8 mouse cellular contexts compared by ENCODE assay signal in genomic region chr5:53590179-53590765, GRCm38 (mm10).
DNase-seq lines count a peak whose midpoint lies in the region; ATAC-seq and TF ChIP-seq lines count a peak whose summit lies in the region.

No protein-coding gene starts in this region.

- TF ChIP-seq EP300 in CH12.LX (IDR thresholded peaks at IDR 0.05; ENCODE audit: low read length), result no peak

- peak overlapping the region; percentile 18 for H3K4me2 ChIP-seq in CH12.LX (ENCODE audit: insufficient read depth, low read depth, poor library complexity, severe bottlenecking)
- peak overlapping the region; percentile 94 for H3K4me2 ChIP-seq in forebrain, embryonic 11.5 days (ENCODE audit: low read depth, low read length, severe bottlenecking)
- H3K4me2 ChIP-seq in heart, embryonic 16.5 days (ENCODE audit: low read depth, low read length), result peak overlapping the region; percentile 91
- peak overlapping the region; percentile 97 for H3K4me2 ChIP-seq in liver, embryonic 15.5 days
- H3K4me2 ChIP-seq in neural tube, embryonic 12.5 days (replicated peaks), result peak overlapping the region; percentile 88

- in situ Hi-C loops in CH12.LX (cut with MboI; ENCODE audit: low pct_ligation_motif_present, low pct_unique_long_range_greater_than_20kb, low sequenced_read_pairs), result loop anchor here (5.0 to 10.0 kb wide), 4 partner anchors 43 to 233 kb away; no protein-coding TSS in a partner anchor

- no peak for TF ChIP-seq RAD21 in CH12.LX (IDR thresholded peaks at IDR 0.05; ENCODE audit: low read depth, low read length)

- H3K4me3 ChIP-seq in CH12.LX (replicated peaks in 1 of 3; ENCODE audit: low read depth in 2 of 3, low read length in 2 of 3, poor library complexity in 1 of 3), result peak overlapping the region; percentile 86 to 93 (median 87)
- peak overlapping the region; percentile 91 for H3K4me3 ChIP-seq in forebrain, embryonic 11.5 days (ENCODE audit: low read depth, low read length)
- H3K4me3 ChIP-seq in heart, embryonic 16.5 days (ENCODE audit: low read length), result peak overlapping the region; percentile 90
- peak overlapping the region; percentile 75 for H3K4me3 ChIP-seq in liver, embryonic 15.5 days (replicated peaks)
- peak overlapping the region; percentile 89 for H3K4me3 ChIP-seq in neural tube, embryonic 12.5 days

- WGBS in forebrain, embryonic 11.5 days, result under 1% methylated on average over 59 of the region's 59 CpGs
- WGBS in heart, embryonic 16.5 days, result under 1% methylated on average over 50 of the region's 59 CpGs
- under 1% methylated on average over 59 of the region's 59 CpGs for WGBS in liver, embryonic 15.5 days (ENCODE audit: insufficient replicate concordance)
- WGBS in neural tube, embryonic 12.5 days, result under 1% methylated on average over 59 of the region's 59 CpGs

- H3K9me3 ChIP-seq in CH12.LX (replicated peaks; ENCODE audit: low read length), result no peaks in the 10 kb centered on the region
- no peaks in the 10 kb centered on the region for H3K9me3 ChIP-seq in forebrain, embryonic 11.5 days (ENCODE audit: control insufficient read depth, low read length)
- no peaks in the 10 kb centered on the region for H3K9me3 ChIP-seq in heart, embryonic 16.5 days (replicated peaks; ENCODE audit: control insufficient read depth, low read length)
- H3K9me3 ChIP-seq in liver, embryonic 15.5 days (replicated peaks), result no peaks in the 10 kb centered on the region
- no peaks in the 10 kb centered on the region for H3K9me3 ChIP-seq in neural tube, embryonic 12.5 days

- peak overlapping the region; percentile 95 for H3K9ac ChIP-seq in CH12.LX (ENCODE audit: insufficient read depth, low read depth)
- peak overlapping the region; percentile 97 for H3K9ac ChIP-seq in forebrain, embryonic 11.5 days (ENCODE audit: low read length)
- peak overlapping the region; percentile 97 for H3K9ac ChIP-seq in heart, embryonic 16.5 days (ENCODE audit: low read length)
- peak overlapping the region; percentile 72 for H3K9ac ChIP-seq in liver, embryonic 15.5 days
- peak overlapping the region; percentile 97 for H3K9ac ChIP-seq in neural tube, embryonic 12.5 days

- TF ChIP-seq POLR2A in CH12.LX (IDR thresholded peaks at IDR 0.05; ENCODE audit: low read depth, low read length), result peak; percentile 58

- ATAC-seq in forebrain, embryonic 11.5 days (replicated peaks; ENCODE audit: low FRiP score), result peak; percentile 85
- peak; percentile 84 for ATAC-seq in heart, embryonic 16.5 days (replicated peaks; ENCODE audit: extremely low read depth, insufficient read depth, low FRiP score)
- peak; percentile 77 for ATAC-seq in liver, embryonic 15.5 days (ENCODE audit: insufficient read depth)
- ATAC-seq in neural tube, embryonic 12.5 days (ENCODE audit: low FRiP score, low read depth), result peak; percentile 92

- peaks cover 4 to 37% of the 10 kb centered on the region in 2 experiments; a peak in 3 of 4 replicates for H3K4me1 ChIP-seq in CH12.LX (ENCODE audit: control insufficient read depth in 1 of 2, insufficient read depth in 2 of 2)
- H3K4me1 ChIP-seq in forebrain, embryonic 11.5 days (replicated peaks; ENCODE audit: control insufficient read depth, insufficient read depth, low read length), result peaks cover 5% of the 10 kb centered on the region; the same call in 1 of the 2 replicates
- H3K4me1 ChIP-seq in heart, embryonic 16.5 days (ENCODE audit: control insufficient read depth, insufficient read depth, low read length), result peaks cover 20% of the 10 kb centered on the region
- H3K4me1 ChIP-seq in liver, embryonic 15.5 days (replicated peaks), result peaks cover 36% of the 10 kb centered on the region
- H3K4me1 ChIP-seq in neural tube, embryonic 12.5 days, result peaks cover 22% of the 10 kb centered on the region

- dilution Hi-C loops in CH12.LX (cut with MboI; ENCODE audit: extremely low pct_ligation_motif_present, extremely low pct_unique_long_range_greater_than_20kb, low sequenced_read_pairs), result no loop called here

- H3K36me3 ChIP-seq in CH12.LX (replicated peaks in 1 of 2; ENCODE audit: control insufficient read depth in 1 of 2, insufficient read depth in 1 of 2, low read length in 1 of 2), result no peaks in the 10 kb centered on the region
- no peaks in the 10 kb centered on the region for H3K36me3 ChIP-seq in forebrain, embryonic 11.5 days (ENCODE audit: control insufficient read depth, insufficient read depth, low read length)
- H3K36me3 ChIP-seq in heart, embryonic 16.5 days (ENCODE audit: control insufficient read depth, insufficient read depth), result no peaks in the 10 kb centered on the region
- H3K36me3 ChIP-seq in liver, embryonic 15.5 days (replicated peaks), result no peaks in the 10 kb centered on the region
- no peaks in the 10 kb centered on the region for H3K36me3 ChIP-seq in neural tube, embryonic 12.5 days

- peak; percentile 90 for DNase-seq in CH12.LX (ENCODE audit: extremely low read depth)
- peak; percentile 87 for DNase-seq in c-Kit-positive CD71-positive TER-119-negative erythroid progenitor cells, embryonic 14.5 days (ENCODE audit: low read depth)
- DNase-seq in forebrain, embryonic 11.5 days (ENCODE audit: low spot score), result peak; percentile 99
- peak; percentile 99 to 100 for DNase-seq in kidney, postnatal 36 days
- peak; percentile 99 for DNase-seq in telencephalon, adult 2 months (ENCODE audit: low read depth, low spot score)

- peaks cover 39% of the 10 kb centered on the region for H3K79me2 ChIP-seq in CH12.LX (replicated peaks; ENCODE audit: control insufficient read depth, extremely low read depth, insufficient read depth, poor library complexity, severe bottlenecking)

- H3K27ac ChIP-seq in CH12.LX (ENCODE audit: insufficient read depth, low read depth), result peak overlapping the region; percentile 82
- peak overlapping the region; percentile 97 for H3K27ac ChIP-seq in forebrain, embryonic 11.5 days (ENCODE audit: low read depth, low read length)
- peak overlapping the region; percentile 100 for H3K27ac ChIP-seq in heart, embryonic 16.5 days (ENCODE audit: low read length)
- peak overlapping the region; percentile 92 for H3K27ac ChIP-seq in liver, embryonic 15.5 days (replicated peaks)
- H3K27ac ChIP-seq in neural tube, embryonic 12.5 days, result peak overlapping the region; percentile 96

- no peaks in the 10 kb centered on the region for H3K27me3 ChIP-seq in CH12.LX (replicated peaks)
- no peaks in the 10 kb centered on the region for H3K27me3 ChIP-seq in forebrain, embryonic 11.5 days (ENCODE audit: control insufficient read depth, insufficient read depth, low read length)
- no peaks in the 10 kb centered on the region for H3K27me3 ChIP-seq in heart, embryonic 16.5 days (ENCODE audit: control insufficient read depth, insufficient read depth, low read length)
- no peaks in the 10 kb centered on the region; the same call in 1 of the 2 replicates for H3K27me3 ChIP-seq in liver, embryonic 15.5 days
- H3K27me3 ChIP-seq in neural tube, embryonic 12.5 days (replicated peaks), result no peaks in the 10 kb centered on the region

- TF ChIP-seq CTCF in CH12.LX (conservative IDR thresholded peaks at IDR 0.05 in 1 of 2, IDR thresholded peaks at IDR 0.05 in 1 of 2; ENCODE audit: low read depth in 2 of 2, low read length in 2 of 2), result no peak

TF ChIP-seq in CH12.LX, 34 proteins besides CTCF, POLR2A, EP300 and RAD21 (continues in another document):
- no peak for TF ChIP-seq UBTF (IDR thresholded peaks at IDR 0.05; ENCODE audit: low read depth, low read length)
- peak; percentile 87 for TF ChIP-seq NRF1 (IDR thresholded peaks at IDR 0.05; ENCODE audit: low read depth, low read length)
- TF ChIP-seq RCOR1 (conservative IDR thresholded peaks at IDR 0.05; ENCODE audit: low read depth, low read length), result no peak
- TF ChIP-seq TBP (conservative IDR thresholded peaks at IDR 0.05; ENCODE audit: low read depth, low read length), result no peak
- no peak; the same call in 1 of the 2 replicates for TF ChIP-seq IRF4 (IDR thresholded peaks at IDR 0.05; ENCODE audit: low read depth, low read length)
- TF ChIP-seq CHD1 (IDR thresholded peaks at IDR 0.05; ENCODE audit: low read depth, low read length), result no peak
- TF ChIP-seq MXI1 (IDR thresholded peaks at IDR 0.05; ENCODE audit: low read depth, low read length), result no peak
- 0 out of 2 replicates have a peak, but pooled peaks have one; percentile 17 for TF ChIP-seq ETS1 (conservative IDR thresholded peaks at IDR 0.05; ENCODE audit: low read depth, low read length)
- peak; percentile 86; the same call in 1 of the 2 replicates for TF ChIP-seq MAZ (IDR thresholded peaks at IDR 0.05; ENCODE audit: low read depth, low read length)
- no peak for TF ChIP-seq PAX5 (IDR thresholded peaks at IDR 0.05; ENCODE audit: low read length)
- no peak for TF ChIP-seq MEF2A (IDR thresholded peaks at IDR 0.05; ENCODE audit: borderline replicate concordance, low read depth, low read length)
- no peak for TF ChIP-seq MAFK (IDR thresholded peaks at IDR 0.05; ENCODE audit: insufficient replicate concordance, low read length)
- TF ChIP-seq ZNF384 (IDR thresholded peaks at IDR 0.05; ENCODE audit: low read depth, low read length), result no peak
- TF ChIP-seq SIN3A (IDR thresholded peaks at IDR 0.05; ENCODE audit: low read length), result no peak; the same call in 1 of the 2 replicates
- TF ChIP-seq TCF12 (IDR thresholded peaks at IDR 0.05; ENCODE audit: low read depth, low read length), result peak; percentile 42; the same call in 1 of the 2 replicates
- TF ChIP-seq ZMIZ1 (IDR thresholded peaks at IDR 0.05; ENCODE audit: low read depth, low read length), result 0 out of 2 replicates have a peak, but pooled peaks have one; percentile 36
- peak; percentile 6; the same call in 1 of the 2 replicates for TF ChIP-seq SMC3 (IDR thresholded peaks at IDR 0.05; ENCODE audit: low read depth, low read length)
- peak; percentile 1; the same call in 1 of the 2 replicates for TF ChIP-seq BHLHE40 (IDR thresholded peaks at IDR 0.05; ENCODE audit: low read depth, low read length)
- TF ChIP-seq USF2 (conservative IDR thresholded peaks at IDR 0.05; ENCODE audit: low read depth, low read length), result no peak
- no peak for TF ChIP-seq JUND (conservative IDR thresholded peaks at IDR 0.05; ENCODE audit: low read depth, low read length)
- TF ChIP-seq NELFE (IDR thresholded peaks at IDR 0.05; ENCODE audit: low read depth, low read length), result no peak
- no peak for TF ChIP-seq GABPA (IDR thresholded peaks at IDR 0.05; ENCODE audit: insufficient replicate concordance, low read depth, low read length)
- TF ChIP-seq MYC (IDR thresholded peaks at IDR 0.05; ENCODE audit: low read depth, low read length), result no peak
- TF ChIP-seq HCFC1 (IDR thresholded peaks at IDR 0.05; ENCODE audit: low read depth, low read length), result peak; percentile 60
- TF ChIP-seq E2F4 (IDR thresholded peaks at IDR 0.05; ENCODE audit: insufficient replicate concordance, low read depth, low read length), result no peak
- no peak for TF ChIP-seq ZKSCAN1 (IDR thresholded peaks at IDR 0.05; ENCODE audit: borderline replicate concordance, low read depth, low read length)
- TF ChIP-seq MAX (IDR thresholded peaks at IDR 0.05; ENCODE audit: low read length), result no peak; the same call in 1 of the 2 replicates
- TF ChIP-seq JUN (IDR thresholded peaks at IDR 0.05; ENCODE audit: insufficient read depth, low read depth, low read length), result no peak
- TF ChIP-seq USF1 (IDR thresholded peaks at IDR 0.05; ENCODE audit: low read depth, low read length), result no peak

Comparison
In these comparisons a context has a peak if more than half of its experiments do, and no peak if none do; other contexts are left out.
1. Peak in every context shown above with its lines: DNase-seq, ATAC-seq, H3K4me3 ChIP-seq and H3K27ac ChIP-seq.
2. H3K4me2 ChIP-seq: peak in every context shown above with its lines; median percentile 97 in liver, embryonic 15.5 days; 94 in forebrain, embryonic 11.5 days; 91 in heart, embryonic 16.5 days; 88 in neural tube, embryonic 12.5 days; 18 in CH12.LX.